Mouse (Mus musculus): ENCODE data around the gene Cyp2c23. TPM values are rescaled to one million over a fixed set of nuclear protein-coding genes. Genes with fewer than 3 reads are reported as not detected.

The Cyp2c23 gene
- polyA plus RNA-seq, 1 experiment from 2014 or later, result 0.55 TPM

DNA sequence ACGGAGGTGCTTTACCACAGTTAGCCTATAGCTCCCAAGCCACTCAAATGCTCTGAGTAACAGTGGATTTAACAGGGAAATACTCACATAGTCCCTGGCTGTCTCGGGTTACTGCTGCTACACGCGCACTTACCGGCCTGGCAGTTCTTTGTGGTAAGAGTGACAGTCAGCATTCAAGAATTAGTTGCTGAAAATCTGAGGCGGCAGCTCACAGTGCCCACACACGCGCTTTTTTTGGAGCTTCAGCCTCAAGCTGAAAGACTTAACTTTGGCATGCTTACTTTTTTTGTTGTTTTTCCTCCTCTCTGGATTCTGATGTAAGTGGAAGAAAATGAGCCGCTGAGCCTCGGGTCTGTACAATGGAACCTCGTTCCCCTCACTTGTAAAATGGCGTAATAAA, 21.8 kb downstream of the Cyp2c23 start:
- WGBS, result 56% methylated on average over 12 of the region's 12 CpGs
- Histone ChIP-seq H3K27ac (ENCODE audit: low read length) (peak overlapping the region; percentile 13; the same call in 1 of the 2 replicates), H3K4me2 (ENCODE audit: low read depth, low read length) (no peak overlapping the region)

DNA sequence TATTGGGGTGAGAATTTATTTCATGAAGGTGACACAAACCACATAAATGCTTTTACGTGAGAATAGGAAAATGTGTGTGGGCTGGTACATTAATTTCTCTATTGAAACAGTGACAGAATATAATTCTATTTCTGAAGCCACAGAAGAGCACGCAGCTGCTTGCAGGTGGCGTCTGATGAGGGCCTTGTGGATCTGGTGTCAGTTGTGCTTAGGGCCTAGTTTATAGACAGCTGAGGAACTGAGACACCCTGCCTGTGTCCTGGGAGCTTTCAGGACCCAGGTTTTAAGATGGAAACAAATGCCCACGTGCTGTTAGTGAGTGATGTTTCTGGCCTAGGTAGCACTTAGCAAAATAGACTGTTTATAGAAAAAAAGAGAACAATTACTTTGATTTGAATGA, 24.0 kb downstream of the Cyp2c23 start:
- no peak overlapping the region for H3K4me2 ChIP-seq (ENCODE audit: low read depth, low read length)
- no peaks in the 10 kb centered on the region for H3K9me3 ChIP-seq (ENCODE audit: control insufficient read depth, low read length)
- no peaks in the 10 kb centered on the region for H3K27me3 ChIP-seq (ENCODE audit: control insufficient read depth, insufficient read depth, low read depth, low read length)
- no peaks in the 10 kb centered on the region for H3K36me3 ChIP-seq (ENCODE audit: control insufficient read depth, insufficient read depth, low read length)
- ATAC-seq (ENCODE audit: low read depth), result no peak
- 50% methylated on average over 4 of the region's 4 CpGs for WGBS
- H3K9ac ChIP-seq (ENCODE audit: low read length), result no peak overlapping the region
- H3K4me3 ChIP-seq (ENCODE audit: low read length), result no peak overlapping the region
- peaks cover 6% of the 10 kb centered on the region; the same call in 1 of the 2 replicates for H3K4me1 ChIP-seq (replicated peaks; ENCODE audit: control insufficient read depth, insufficient read depth, low read length)
- H3K27ac ChIP-seq (ENCODE audit: low read length), result no peak overlapping the region

More for the DNA sequence above, 21.8 kb downstream of the Cyp2c23 start:
- H3K27me3 ChIP-seq (ENCODE audit: control insufficient read depth, insufficient read depth, low read depth, low read length), result no peaks in the 10 kb centered on the region
- peaks cover 6% of the 10 kb centered on the region; the same call in 1 of the 2 replicates for H3K4me1 ChIP-seq (replicated peaks; ENCODE audit: control insufficient read depth, insufficient read depth, low read length)
- H3K36me3 ChIP-seq (ENCODE audit: control insufficient read depth, insufficient read depth, low read length), result no peaks in the 10 kb centered on the region
- no peaks in the 10 kb centered on the region for H3K9me3 ChIP-seq (ENCODE audit: control insufficient read depth, low read length)
- no peak for ATAC-seq (ENCODE audit: low read depth)
- no peak overlapping the region for H3K4me3 ChIP-seq (ENCODE audit: low read length)
- H3K9ac ChIP-seq (ENCODE audit: low read length), result no peak overlapping the region

- ATAC-seq (ENCODE audit: low read depth), result no peak
- H3K9ac ChIP-seq (ENCODE audit: low read length), result no peak overlapping the region
- no peak overlapping the region for H3K4me2 ChIP-seq (ENCODE audit: low read depth, low read length)
- H3K27me3 ChIP-seq (ENCODE audit: control insufficient read depth, insufficient read depth, low read depth, low read length), result no peaks in the 10 kb centered on the region
- H3K27ac ChIP-seq (ENCODE audit: low read length), result no peak overlapping the region
- H3K36me3 ChIP-seq (ENCODE audit: control insufficient read depth, insufficient read depth, low read length), result no peaks in the 10 kb centered on the region
- WGBS, result 95% methylated on average over 2 of the region's 2 CpGs
- no peaks in the 10 kb centered on the region for H3K9me3 ChIP-seq (ENCODE audit: control insufficient read depth, low read length)
- H3K4me3 ChIP-seq (ENCODE audit: low read length), result no peak overlapping the region
- peaks cover 5% of the 10 kb centered on the region; the same call in 1 of the 2 replicates for H3K4me1 ChIP-seq (replicated peaks; ENCODE audit: control insufficient read depth, insufficient read depth, low read length)
These were observed 24.7 kb downstream of the Cyp2c23 start for GRCm38 (mm10) chr19:44004261-44004660.

DNA sequence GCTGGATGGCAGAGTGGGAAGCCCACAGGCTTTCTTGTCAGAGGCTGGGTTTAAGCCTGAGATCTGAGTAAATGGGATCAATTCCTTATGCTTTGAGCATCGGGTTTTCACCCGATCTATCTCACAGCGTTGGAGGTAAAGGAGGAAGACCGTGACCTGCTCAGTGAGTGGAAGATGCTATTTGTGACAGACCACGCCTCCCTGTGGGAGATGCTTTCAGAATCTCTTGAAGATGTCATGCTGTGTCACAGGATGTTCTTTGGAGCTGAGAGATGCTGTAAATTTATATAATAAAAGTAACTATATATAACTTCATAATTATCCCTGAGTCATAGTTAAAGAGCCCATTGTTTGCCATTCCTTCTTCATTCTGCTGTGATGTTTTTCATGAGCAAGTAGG, 28.3 kb downstream of the Cyp2c23 start:
- WGBS, result 70% methylated on average over 5 of the region's 5 CpGs

GRCm38 (mm10) chr19:44000061-44000460, 28.9 kb downstream of the Cyp2c23 start:
- H3K4me1 ChIP-seq (replicated peaks; ENCODE audit: control insufficient read depth, insufficient read depth, low read length), result no peaks in the 10 kb centered on the region
- H3K9ac ChIP-seq (ENCODE audit: low read length), result no peak overlapping the region
- H3K4me2 ChIP-seq (ENCODE audit: low read depth, low read length), result no peak overlapping the region
- H3K27me3 ChIP-seq (ENCODE audit: control insufficient read depth, insufficient read depth, low read depth, low read length), result no peaks in the 10 kb centered on the region
- ATAC-seq (ENCODE audit: low read depth), result no peak
- 67% methylated on average over 1 of the region's 1 CpGs for WGBS
- H3K9me3 ChIP-seq (ENCODE audit: control insufficient read depth, low read length), result no peaks in the 10 kb centered on the region
- H3K27ac ChIP-seq (ENCODE audit: low read length), result no peak overlapping the region
- H3K4me3 ChIP-seq (ENCODE audit: low read length), result no peak overlapping the region
- no peaks in the 10 kb centered on the region for H3K36me3 ChIP-seq (ENCODE audit: control insufficient read depth, insufficient read depth, low read length)

More for the DNA sequence above, 28.3 kb downstream of the Cyp2c23 start:
- Histone ChIP-seq H3K9ac (ENCODE audit: low read length) (no peak overlapping the region), H3K4me1 (replicated peaks; ENCODE audit: control insufficient read depth, insufficient read depth, low read length) (no peaks in the 10 kb centered on the region), H3K4me3 (ENCODE audit: low read length) (no peak overlapping the region), H3K27me3 (ENCODE audit: control insufficient read depth, insufficient read depth, low read depth, low read length) (no peaks in the 10 kb centered on the region), H3K27ac (ENCODE audit: low read length) (no peak overlapping the region), H3K4me2 (ENCODE audit: low read depth, low read length) (no peak overlapping the region), H3K9me3 (ENCODE audit: control insufficient read depth, low read length) (no peaks in the 10 kb centered on the region), H3K36me3 (ENCODE audit: control insufficient read depth, insufficient read depth, low read length) (no peaks in the 10 kb centered on the region)
- no peak for ATAC-seq (ENCODE audit: low read depth)

GRCm38 (mm10) chr19:43998802-43999527, 30.0 kb downstream of the Cyp2c23 start:
- Histone ChIP-seq H3K9ac (ENCODE audit: low read length) (no peak overlapping the region), H3K27ac (ENCODE audit: low read length) (no peak overlapping the region), H3K4me2 (ENCODE audit: low read depth, low read length) (no peak overlapping the region), H3K9me3 (ENCODE audit: control insufficient read depth, low read length) (no peaks in the 10 kb centered on the region), H3K27me3 (ENCODE audit: control insufficient read depth, insufficient read depth, low read depth, low read length) (no peaks in the 10 kb centered on the region), H3K36me3 (ENCODE audit: control insufficient read depth, insufficient read depth, low read length) (no peaks in the 10 kb centered on the region), H3K4me1 (replicated peaks; ENCODE audit: control insufficient read depth, insufficient read depth, low read length) (no peaks in the 10 kb centered on the region), H3K4me3 (ENCODE audit: low read length) (no peak overlapping the region)
- 82% methylated on average over 11 of the region's 11 CpGs for WGBS
- ATAC-seq (ENCODE audit: low read depth), result no peak

DNA sequence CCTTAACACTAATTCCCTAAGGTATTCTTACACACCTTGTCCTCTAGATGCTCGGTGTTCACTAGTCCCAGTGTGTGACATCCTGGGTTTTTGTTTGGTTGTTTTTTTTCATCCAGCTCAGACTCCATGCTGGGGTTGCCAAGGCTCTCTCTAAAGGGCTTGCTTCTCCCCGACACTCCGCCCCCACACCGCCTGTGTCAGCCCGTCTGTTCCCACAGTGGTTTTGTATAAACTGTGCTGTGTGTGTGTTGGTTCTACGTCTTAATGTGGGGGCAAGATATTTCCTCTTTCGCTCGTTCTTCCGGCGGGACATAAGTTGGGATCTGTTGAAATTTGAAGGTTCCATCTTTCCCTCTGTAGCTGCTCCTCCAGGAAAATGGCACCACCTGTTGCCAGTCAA, 30.9 kb downstream of the Cyp2c23 start:
- H3K36me3 ChIP-seq (ENCODE audit: control insufficient read depth, insufficient read depth, low read length), result no peaks in the 10 kb centered on the region
- H3K9me3 ChIP-seq (ENCODE audit: control insufficient read depth, low read length), result no peaks in the 10 kb centered on the region
- H3K9ac ChIP-seq (ENCODE audit: low read length), result no peak overlapping the region
- no peak overlapping the region for H3K27ac ChIP-seq (ENCODE audit: low read length)
- no peak overlapping the region for H3K4me3 ChIP-seq (ENCODE audit: low read length)
- no peaks in the 10 kb centered on the region for H3K4me1 ChIP-seq (replicated peaks; ENCODE audit: control insufficient read depth, insufficient read depth, low read length)
- no peaks in the 10 kb centered on the region for H3K27me3 ChIP-seq (ENCODE audit: control insufficient read depth, insufficient read depth, low read depth, low read length)
- no peak for ATAC-seq (ENCODE audit: low read depth)
- no peak overlapping the region for H3K4me2 ChIP-seq (ENCODE audit: low read depth, low read length)
- 66% methylated on average over 10 of the region's 10 CpGs for WGBS

DNA sequence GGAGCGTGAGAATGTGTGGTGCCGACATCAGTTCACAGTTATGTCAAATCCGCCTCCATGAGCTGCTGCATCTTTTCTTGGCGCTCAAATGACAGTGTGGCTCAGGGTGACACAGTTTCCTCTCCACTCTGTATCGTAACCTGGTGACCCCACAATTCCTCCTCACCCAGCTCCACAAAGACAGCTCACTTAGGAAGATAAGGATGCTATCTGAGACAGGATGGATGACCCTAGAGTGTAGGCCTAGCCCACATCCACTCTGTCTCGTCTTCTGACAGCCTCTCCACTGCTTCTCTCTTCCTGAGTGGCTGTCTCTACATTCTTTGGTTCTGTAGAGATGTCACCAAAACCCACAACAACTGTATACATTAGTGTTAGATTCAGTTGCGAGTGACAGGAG, 33.6 kb downstream of the Cyp2c23 start:
- no peak overlapping the region for H3K4me3 ChIP-seq (ENCODE audit: low read length)
- H3K4me2 ChIP-seq (ENCODE audit: low read depth, low read length), result no peak overlapping the region
- H3K36me3 ChIP-seq (ENCODE audit: control insufficient read depth, insufficient read depth, low read length), result no peaks in the 10 kb centered on the region
- no peaks in the 10 kb centered on the region for H3K4me1 ChIP-seq (replicated peaks; ENCODE audit: control insufficient read depth, insufficient read depth, low read length)
- ATAC-seq (ENCODE audit: low read depth), result peak; percentile 15; the same call in 1 of the 2 replicates
- no peak overlapping the region for H3K9ac ChIP-seq (ENCODE audit: low read length)
- no peaks in the 10 kb centered on the region for H3K27me3 ChIP-seq (ENCODE audit: control insufficient read depth, insufficient read depth, low read depth, low read length)
- WGBS, result 36% methylated on average over 7 of the region's 7 CpGs
- no peaks in the 10 kb centered on the region for H3K9me3 ChIP-seq (ENCODE audit: control insufficient read depth, low read length)
- H3K27ac ChIP-seq (ENCODE audit: low read length), result no peak overlapping the region

- Histone ChIP-seq H3K27me3 (ENCODE audit: control insufficient read depth, insufficient read depth, low read depth, low read length) (no peaks in the 10 kb centered on the region), H3K4me3 (ENCODE audit: low read length) (no peak overlapping the region), H3K4me2 (ENCODE audit: low read depth, low read length) (no peak overlapping the region), H3K4me1 (replicated peaks; ENCODE audit: control insufficient read depth, insufficient read depth, low read length) (no peaks in the 10 kb centered on the region), H3K9ac (ENCODE audit: low read length) (no peak overlapping the region), H3K36me3 (ENCODE audit: control insufficient read depth, insufficient read depth, low read length) (no peaks in the 10 kb centered on the region), H3K27ac (ENCODE audit: low read length) (no peak overlapping the region), H3K9me3 (ENCODE audit: control insufficient read depth, low read length) (no peaks in the 10 kb centered on the region)
- no peak for ATAC-seq (ENCODE audit: low read depth)
- WGBS, result 60% methylated on average over 4 of the region's 4 CpGs
These were observed 36.5 kb downstream of the Cyp2c23 start for GRCm38 (mm10) chr19:43992464-43992863.

All from lung, embryonic 16.5 days (tissue).